Mouse (Mus musculus): ENCODE data around the gene Rras2. TPM values are rescaled to one million over a fixed set of nuclear protein-coding genes. Genes with fewer than 3 reads are reported as not detected.
A peak's percentile ranks its signal among the peaks of the same experiment; 100 is the strongest.

Gene Rras2
- polyA plus RNA-seq (2016; fragmentation: Nextera tagmentation; extraction: Ambion mirVana): 23.4 and 24.4 TPM in 2 replicates

- H3K9me3 ChIP-seq: no peaks in the 10 kb centered on the region
- peak; percentile 99 for ATAC-seq (ENCODE audit: insufficient number of reproducible peaks, insufficient read depth, low FRiP score, low TSS enrichment)
- WGBS: under 1% methylated on average over 52 of the region's 55 CpGs
Observed at GRCm38 (mm10) chr7:114117444-114117905, at the start of gene Rras2. Gene Rras2 (minus strand): TSS chr7:114117781.

GRCm38 (mm10) chr7:114162975-114163374 is 45.4 kb upstream of the Rras2 start:
- ATAC-seq (ENCODE audit: insufficient number of reproducible peaks, insufficient read depth, low FRiP score, low TSS enrichment): no peak
- H3K9me3 ChIP-seq: no peaks in the 10 kb centered on the region
- H3K4me3 ChIP-seq: no peak overlapping the region
- H3K27me3 ChIP-seq: no peaks in the 10 kb centered on the region
- WGBS: 82% methylated on average over 5 of the region's 5 CpGs
- no peak overlapping the region for H3K27ac ChIP-seq
- no peaks in the 10 kb centered on the region for H3K36me3 ChIP-seq
- H3K4me2 ChIP-seq (replicated peaks): no peak overlapping the region
- no peaks in the 10 kb centered on the region for H3K4me1 ChIP-seq
- no peak overlapping the region for H3K9ac ChIP-seq

More at GRCm38 (mm10) chr7:114117444-114117905, at the start of gene Rras2:
- H3K4me2 ChIP-seq (replicated peaks): peak within 1 kb of the TSS; percentile 75
- peak within 1 kb of the TSS; percentile 83 for H3K4me3 ChIP-seq
- no peaks in the 10 kb centered on the region for H3K36me3 ChIP-seq
- peaks cover 10% of the 10 kb centered on the region for H3K4me1 ChIP-seq
- H3K9ac ChIP-seq: peak within 1 kb of the TSS; percentile 75
- H3K27ac ChIP-seq: peak within 1 kb of the TSS; percentile 91
- no peaks in the 10 kb centered on the region for H3K27me3 ChIP-seq

- Histone ChIP-seq H3K4me1 (no peaks in the 10 kb centered on the region), H3K9ac (no peak overlapping the region), H3K9me3 (no peaks in the 10 kb centered on the region), H3K4me3 (no peak overlapping the region), H3K36me3 (no peaks in the 10 kb centered on the region), H3K27ac (no peak overlapping the region), H3K27me3 (no peaks in the 10 kb centered on the region), H3K4me2 (replicated peaks) (no peak overlapping the region)
- ATAC-seq (ENCODE audit: insufficient number of reproducible peaks, insufficient read depth, low FRiP score, low TSS enrichment): no peak
- WGBS: 79% methylated on average over 8 of the region's 8 CpGs
Observed at GRCm38 (mm10) chr7:114161101-114161500, 43.5 kb upstream of the Rras2 start.

GRCm38 (mm10) chr7:114157716-114158278 is 40.2 kb upstream of the Rras2 start:
- Histone ChIP-seq H3K27ac (no peak overlapping the region), H3K9ac (no peak overlapping the region), H3K4me1 (no peaks in the 10 kb centered on the region), H3K9me3 (no peaks in the 10 kb centered on the region), H3K4me3 (no peak overlapping the region), H3K27me3 (no peaks in the 10 kb centered on the region), H3K4me2 (replicated peaks) (no peak overlapping the region), H3K36me3 (no peaks in the 10 kb centered on the region)
- WGBS: 80% methylated on average over 12 of the region's 12 CpGs
- ATAC-seq (ENCODE audit: insufficient number of reproducible peaks, insufficient read depth, low FRiP score, low TSS enrichment): no peak

GRCm38 (mm10) chr7:114156364-114156763 is 38.8 kb upstream of the Rras2 start:
- Histone ChIP-seq H3K4me3 (no peak overlapping the region), H3K27me3 (no peaks in the 10 kb centered on the region), H3K9me3 (no peaks in the 10 kb centered on the region), H3K9ac (no peak overlapping the region), H3K4me2 (replicated peaks) (no peak overlapping the region), H3K36me3 (no peaks in the 10 kb centered on the region), H3K4me1 (no peaks in the 10 kb centered on the region), H3K27ac (no peak overlapping the region)
- WGBS: 88% methylated on average over 4 of the region's 4 CpGs
- no peak for ATAC-seq (ENCODE audit: insufficient number of reproducible peaks, insufficient read depth, low FRiP score, low TSS enrichment)

GRCm38 (mm10) chr7:114155053-114155865 is 37.7 kb upstream of the Rras2 start:
- H3K4me1 ChIP-seq: no peaks in the 10 kb centered on the region
- no peak overlapping the region for H3K4me2 ChIP-seq (replicated peaks)
- no peaks in the 10 kb centered on the region for H3K27me3 ChIP-seq
- H3K27ac ChIP-seq: no peak overlapping the region
- WGBS: 75% methylated on average over 5 of the region's 5 CpGs
- H3K9ac ChIP-seq: no peak overlapping the region
- no peak for ATAC-seq (ENCODE audit: insufficient number of reproducible peaks, insufficient read depth, low FRiP score, low TSS enrichment)
- H3K9me3 ChIP-seq: no peaks in the 10 kb centered on the region
- H3K36me3 ChIP-seq: no peaks in the 10 kb centered on the region
- H3K4me3 ChIP-seq: no peak overlapping the region

- 91% methylated on average over 5 of the region's 5 CpGs for WGBS
- no peak overlapping the region for H3K4me2 ChIP-seq (replicated peaks)
- no peak for ATAC-seq (ENCODE audit: insufficient number of reproducible peaks, insufficient read depth, low FRiP score, low TSS enrichment)
Observed at GRCm38 (mm10) chr7:114151036-114151780, 33.6 kb upstream of the Rras2 start.

GRCm38 (mm10) chr7:114149564-114149963 is 32.0 kb upstream of the Rras2 start:
- Histone ChIP-seq H3K4me1 (no peaks in the 10 kb centered on the region), H3K4me2 (replicated peaks) (no peak overlapping the region), H3K36me3 (no peaks in the 10 kb centered on the region), H3K9me3 (no peaks in the 10 kb centered on the region), H3K27ac (no peak overlapping the region), H3K27me3 (no peaks in the 10 kb centered on the region), H3K4me3 (no peak overlapping the region), H3K9ac (no peak overlapping the region)
- ATAC-seq (ENCODE audit: insufficient number of reproducible peaks, insufficient read depth, low FRiP score, low TSS enrichment): no peak
- 89% methylated on average over 6 of the region's 6 CpGs for WGBS

More at GRCm38 (mm10) chr7:114151036-114151780, 33.6 kb upstream of the Rras2 start:
- Histone ChIP-seq H3K4me3 (no peak overlapping the region), H3K9me3 (no peaks in the 10 kb centered on the region), H3K9ac (no peak overlapping the region), H3K27ac (no peak overlapping the region), H3K4me1 (no peaks in the 10 kb centered on the region), H3K36me3 (no peaks in the 10 kb centered on the region), H3K27me3 (no peaks in the 10 kb centered on the region)

- no peaks in the 10 kb centered on the region for H3K9me3 ChIP-seq
- H3K27ac ChIP-seq: no peak overlapping the region
- H3K27me3 ChIP-seq: no peaks in the 10 kb centered on the region
- no peaks in the 10 kb centered on the region for H3K4me1 ChIP-seq
- no peak overlapping the region for H3K4me2 ChIP-seq (replicated peaks)
- H3K4me3 ChIP-seq: no peak overlapping the region
- H3K36me3 ChIP-seq: no peaks in the 10 kb centered on the region
- no peak for ATAC-seq (ENCODE audit: insufficient number of reproducible peaks, insufficient read depth, low FRiP score, low TSS enrichment)
- no peak overlapping the region for H3K9ac ChIP-seq
- WGBS: 67% methylated on average over 4 of the region's 4 CpGs
Observed at GRCm38 (mm10) chr7:114149135-114149534, 31.6 kb upstream of the Rras2 start.

- ATAC-seq (ENCODE audit: insufficient number of reproducible peaks, insufficient read depth, low FRiP score, low TSS enrichment): no peak
- H3K36me3 ChIP-seq: no peaks in the 10 kb centered on the region
- H3K27me3 ChIP-seq: no peaks in the 10 kb centered on the region
- H3K27ac ChIP-seq: no peak overlapping the region
- no peak overlapping the region for H3K4me3 ChIP-seq
- H3K9me3 ChIP-seq: no peaks in the 10 kb centered on the region
- 73% methylated on average over 3 of the region's 3 CpGs for WGBS
- H3K9ac ChIP-seq: no peak overlapping the region
- H3K4me1 ChIP-seq: no peaks in the 10 kb centered on the region
- no peak overlapping the region for H3K4me2 ChIP-seq (replicated peaks)
Observed at GRCm38 (mm10) chr7:114145841-114146240, 28.3 kb upstream of the Rras2 start.

- Histone ChIP-seq H3K27me3 (no peaks in the 10 kb centered on the region), H3K27ac (no peak overlapping the region), H3K9me3 (no peaks in the 10 kb centered on the region), H3K4me3 (no peak overlapping the region), H3K4me2 (replicated peaks) (no peak overlapping the region), H3K9ac (no peak overlapping the region), H3K36me3 (no peaks in the 10 kb centered on the region), H3K4me1 (no peaks in the 10 kb centered on the region)
- no peak for ATAC-seq (ENCODE audit: insufficient number of reproducible peaks, insufficient read depth, low FRiP score, low TSS enrichment)
- WGBS: 59% methylated on average over 10 of the region's 10 CpGs
Observed at GRCm38 (mm10) chr7:114142151-114142798, 24.7 kb upstream of the Rras2 start.

Measured in embryonic facial prominence, embryonic 12.5 days (tissue).